Mouse (Mus musculus): ENCODE results near the gene Gm10409. TPM values are rescaled to one million over a fixed set of nuclear protein-coding genes. Genes with fewer than 3 reads are reported as not detected.
"Not testable (repeated sequence)": the region's sequence is repeated elsewhere in the genome, so short reads cannot be mapped to it uniquely, and the experiment has no call there.

The Gm10409 gene
- 0.09 and 0.12 TPM in 2 replicates for polyA plus RNA-seq (2015; fragmentation: Nextera tagmentation; extraction: Ambion mirVana)

DNA sequence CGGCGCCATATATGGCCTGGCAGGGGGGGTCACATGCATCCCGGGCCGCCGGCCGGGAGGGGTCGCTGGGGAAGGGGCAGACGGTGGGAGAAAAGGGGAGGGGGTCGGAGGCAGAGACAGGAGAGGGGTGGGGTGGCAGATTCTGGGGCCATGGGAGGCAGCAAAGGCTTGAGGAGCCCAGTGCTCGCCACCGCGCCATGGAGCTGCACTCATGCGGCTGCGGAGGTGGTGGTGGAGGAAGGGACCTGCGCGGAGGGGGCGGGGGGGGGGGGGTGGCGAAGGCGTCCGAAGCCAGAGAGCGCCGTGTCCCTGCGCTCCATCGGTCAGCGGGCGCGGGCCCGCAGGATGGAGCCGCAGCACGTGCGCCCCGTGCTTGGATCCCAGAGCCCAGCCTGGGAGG, at the start of gene Gm10409:
TSS of gene Gm10409 (plus strand) at position 301 of the 400 bp plus-strand sequence.
- not testable (repeated sequence) for H3K4me1 ChIP-seq (replicated peaks; ENCODE audit: control insufficient read depth, insufficient read depth, low read length); H3K9ac ChIP-seq (ENCODE audit: low read depth, low read length); H3K27me3 ChIP-seq (replicated peaks; ENCODE audit: control insufficient read depth, insufficient read depth, low read length); H3K36me3 ChIP-seq (ENCODE audit: control insufficient read depth, insufficient read depth); H3K9me3 ChIP-seq (ENCODE audit: control insufficient read depth); H3K27ac ChIP-seq (ENCODE audit: low read depth, low read length); ATAC-seq; H3K4me2 ChIP-seq (replicated peaks; ENCODE audit: low read depth); H3K4me3 ChIP-seq (ENCODE audit: low read depth, low read length)
- no CpG with 5 or more reads among the region's 32 CpGs for WGBS

DNA sequence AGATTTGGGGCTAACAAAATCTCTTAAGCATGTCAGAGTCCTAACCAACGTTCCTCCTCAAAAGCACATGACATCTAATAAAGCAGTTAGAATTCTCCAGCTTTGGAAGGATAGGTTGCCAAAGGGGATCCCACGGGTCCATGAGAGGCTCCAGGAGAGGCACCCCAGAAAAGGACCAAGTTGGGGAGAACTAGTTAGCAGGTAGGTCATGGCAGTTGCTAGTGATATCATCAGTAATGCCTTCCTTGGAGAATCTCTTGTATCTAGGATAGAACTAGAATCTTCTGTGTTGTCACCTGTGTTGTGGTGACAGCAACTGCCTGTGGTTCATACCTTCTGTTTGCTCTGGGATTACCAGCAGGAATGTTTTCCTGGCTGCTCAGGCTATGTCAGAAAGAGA, 17.6 kb upstream of the Gm10409 start, which contains the start of gene Gm10413:
TSS of gene Gm10413 (plus strand) at position 301 of the 400 bp plus-strand sequence.
- H3K9me3 ChIP-seq (ENCODE audit: control insufficient read depth); H3K9ac ChIP-seq (ENCODE audit: low read depth, low read length); H3K4me3 ChIP-seq (ENCODE audit: low read depth, low read length); H3K4me1 ChIP-seq (replicated peaks; ENCODE audit: control insufficient read depth, insufficient read depth, low read length); H3K27ac ChIP-seq (ENCODE audit: low read depth, low read length); ATAC-seq; H3K36me3 ChIP-seq (ENCODE audit: control insufficient read depth, insufficient read depth); H3K27me3 ChIP-seq (replicated peaks; ENCODE audit: control insufficient read depth, insufficient read depth, low read length); H3K4me2 ChIP-seq (replicated peaks; ENCODE audit: low read depth): not testable (repeated sequence)
- WGBS, result no CpG with 5 or more reads among the region's 2 CpGs

DNA sequence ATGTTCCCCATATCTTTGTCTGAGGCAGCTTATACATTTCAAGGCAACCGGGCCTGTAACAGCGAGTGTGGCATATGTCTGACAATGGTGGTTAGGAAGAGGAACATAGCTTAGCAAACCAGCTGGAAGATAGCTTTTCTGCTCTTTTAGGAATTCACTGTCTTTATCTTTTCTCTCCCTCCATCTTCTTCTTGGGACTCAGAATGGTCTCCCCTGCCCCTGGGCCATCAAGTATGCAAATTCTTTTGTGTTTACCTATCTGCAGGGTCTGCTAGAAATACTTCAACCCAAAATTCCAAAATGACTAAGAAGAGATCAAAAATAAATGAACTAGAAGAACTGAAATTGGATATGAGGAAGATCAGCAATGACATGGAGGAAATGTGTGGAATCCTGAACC, 15.4 kb downstream of the Gm10409 start, which contains the start of gene Gm3005:
TSS of gene Gm3005 (plus strand) at position 301 of the 400 bp plus-strand sequence.
- H3K9ac ChIP-seq (ENCODE audit: low read depth, low read length); H3K27me3 ChIP-seq (replicated peaks; ENCODE audit: control insufficient read depth, insufficient read depth, low read length); H3K9me3 ChIP-seq (ENCODE audit: control insufficient read depth); H3K4me3 ChIP-seq (ENCODE audit: low read depth, low read length); H3K4me2 ChIP-seq (replicated peaks; ENCODE audit: low read depth); H3K4me1 ChIP-seq (replicated peaks; ENCODE audit: control insufficient read depth, insufficient read depth, low read length); ATAC-seq; H3K36me3 ChIP-seq (ENCODE audit: control insufficient read depth, insufficient read depth); H3K27ac ChIP-seq (ENCODE audit: low read depth, low read length): not testable (repeated sequence)
- WGBS, result no CpG with 5 or more reads among the region's 2 CpGs

DNA sequence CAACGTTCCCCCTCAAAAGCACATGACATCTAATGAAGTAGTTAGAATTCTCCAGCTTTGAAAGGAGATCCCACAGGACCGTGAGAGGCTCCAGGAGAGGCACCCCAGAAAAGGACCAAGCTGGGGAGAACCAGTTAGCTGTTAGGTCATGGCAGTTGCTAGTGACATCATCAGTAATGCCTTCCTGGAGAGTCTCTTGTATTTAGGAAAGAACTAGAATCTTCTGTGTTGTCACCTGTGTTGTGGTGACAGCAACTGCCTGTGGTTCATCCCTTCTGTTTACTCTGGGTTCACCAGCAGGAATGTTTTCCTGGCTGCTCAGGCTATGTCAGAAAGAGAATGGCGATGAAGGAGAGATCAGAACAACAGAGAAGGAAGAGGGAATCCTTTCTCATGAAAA, 36.7 kb downstream of the Gm10409 start, which contains the start of gene Gm10408:
TSS of gene Gm10408 (plus strand) at position 301 of the 400 bp plus-strand sequence.
- H3K27ac ChIP-seq (ENCODE audit: low read depth, low read length); H3K9me3 ChIP-seq (ENCODE audit: control insufficient read depth); H3K4me2 ChIP-seq (replicated peaks; ENCODE audit: low read depth); H3K36me3 ChIP-seq (ENCODE audit: control insufficient read depth, insufficient read depth); ATAC-seq; H3K27me3 ChIP-seq (replicated peaks; ENCODE audit: control insufficient read depth, insufficient read depth, low read length); H3K9ac ChIP-seq (ENCODE audit: low read depth, low read length); H3K4me3 ChIP-seq (ENCODE audit: low read depth, low read length); H3K4me1 ChIP-seq (replicated peaks; ENCODE audit: control insufficient read depth, insufficient read depth, low read length): not testable (repeated sequence)
- no CpG with 5 or more reads among the region's 3 CpGs for WGBS

Other genes starting within 250 kb of the Gm10409 start
- gene Gm5795, start 224.4 kb upstream of the Gm10409 start, polyA plus RNA-seq (2015; fragmentation: Nextera tagmentation; extraction: Ambion mirVana), result not detected in 2 replicates
- gene D830030K20Rik, start 204.1 kb upstream of the Gm10409 start, polyA plus RNA-seq (2015; fragmentation: Nextera tagmentation; extraction: Ambion mirVana), result 10.3 and 13.0 TPM in 2 replicates
- gene Gm2956, start 80.0 kb upstream of the Gm10409 start, polyA plus RNA-seq (2015; fragmentation: Nextera tagmentation; extraction: Ambion mirVana), result not detected in 2 replicates
- not detected in 2 replicates for gene Gm10413, start 17.5 kb upstream of the Gm10409 start, polyA plus RNA-seq (2015; fragmentation: Nextera tagmentation; extraction: Ambion mirVana)
- not detected in 2 replicates for gene Gm3005, start 15.5 kb downstream of the Gm10409 start, polyA plus RNA-seq (2015; fragmentation: Nextera tagmentation; extraction: Ambion mirVana)
- 0.09 TPM in 1 of 2 replicates, not detected in the other for gene Gm10408, start 36.8 kb downstream of the Gm10409 start, polyA plus RNA-seq (2015; fragmentation: Nextera tagmentation; extraction: Ambion mirVana)
- not detected in 2 replicates for gene Gm3012, start 221.9 kb downstream of the Gm10409 start, polyA plus RNA-seq (2015; fragmentation: Nextera tagmentation; extraction: Ambion mirVana)
- gene Gm3020, start 239.4 kb downstream of the Gm10409 start, polyA plus RNA-seq (2015; fragmentation: Nextera tagmentation; extraction: Ambion mirVana), result 0.09 and 0.12 TPM in 2 replicates

Measured in intestine, postnatal 0 days (tissue).